Mouse (Mus musculus) spleen, adult 2 months (tissue): ENCODE results near the gene Gatb.

Experiments
- CTCF ChIP-seq: fragments of 200-500 bp; IDR thresholded peaks from 2 replicates; pipeline ENCODE4 v1.5.1; 2011; ENCODE audit warnings: mild to moderate bottlenecking, inconsistent platforms; ENCODE audit not compliant: insufficient read depth, insufficient read length, insufficient replicate concordance; ENCODE audit errors: extremely low read depth
- POLR2A ChIP-seq: fragments of 200-500 bp; IDR thresholded peaks from 2 replicates; pipeline ENCODE4 v1.6.1; 2011; ENCODE audit warnings: low read depth, low read length, inconsistent platforms

DNA sequence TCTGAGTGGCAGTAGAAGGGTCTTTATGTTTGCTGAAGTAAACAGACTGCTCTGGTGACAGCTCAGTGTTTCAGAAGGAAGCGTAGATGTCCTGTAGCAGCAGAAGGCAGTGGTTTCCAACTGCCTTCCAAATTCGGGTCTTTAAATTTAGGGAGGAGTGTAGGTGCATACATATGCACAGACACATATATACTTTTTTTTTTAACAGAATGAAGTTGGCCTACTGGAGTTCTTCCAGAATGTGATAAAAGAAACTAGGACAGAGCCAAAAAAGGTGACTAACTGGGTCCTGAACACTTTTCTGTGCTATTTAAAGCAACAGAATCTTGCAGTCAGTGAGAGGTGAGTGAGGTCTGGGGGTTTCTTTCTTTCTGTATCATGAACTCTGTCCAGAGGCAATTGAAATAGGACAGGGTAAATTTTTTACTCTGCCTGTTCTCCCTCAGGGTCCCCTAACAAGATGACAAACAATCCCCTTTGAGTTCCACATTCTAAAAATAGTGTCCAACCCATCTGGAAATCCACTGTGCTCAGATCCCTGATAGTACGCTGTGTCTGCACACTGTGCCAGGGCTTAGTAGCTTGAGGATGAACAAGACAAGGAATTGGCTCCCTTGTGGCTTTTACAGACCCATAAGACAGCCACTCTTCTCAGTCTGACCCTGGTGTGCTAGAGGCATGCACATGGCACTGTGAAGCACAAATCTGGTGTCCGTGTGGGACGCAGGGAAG, 63.0 kb downstream of the Gatb start:
- TF ChIP-seq CTCF: no peak
- no peak for TF ChIP-seq POLR2A
